Mouse (Mus musculus): Measurements from ENCODE around the gene Dmp1. TPM values are rescaled to one million over a fixed set of nuclear protein-coding genes. Genes with fewer than 3 reads are reported as not detected.

Dmp1 gene
- not detected for polyA plus RNA-seq (2015; fragmentation: Illumina TruSeq; extraction: RNeasy Lipid Tissue Mini Kit (QIAGEN cat#74804); ENCODE audit: insufficient read depth, low read depth, low replicate concordance)

DNA sequence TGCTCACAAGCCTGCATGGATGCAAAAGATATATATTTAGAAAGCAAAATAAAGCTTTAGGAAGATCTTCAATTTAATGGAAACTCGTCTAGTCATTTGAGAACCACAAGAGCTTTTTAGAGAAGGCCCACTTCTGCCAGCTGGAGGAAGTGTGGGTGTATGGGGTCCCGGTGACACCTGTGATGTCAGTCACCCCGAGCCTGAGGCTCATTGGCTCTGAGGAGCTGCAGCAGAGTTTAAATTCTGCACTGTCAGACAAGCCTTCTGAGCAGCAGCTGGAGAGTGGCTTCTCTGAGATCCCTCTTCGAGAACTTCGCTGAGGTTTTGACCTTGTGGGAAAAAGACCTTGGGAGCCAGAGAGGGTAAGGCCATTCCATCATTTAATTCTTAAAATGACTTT lies at the start of gene Dmp1:
Gene Dmp1 (plus strand): TSS at position 263 of the 400 bp plus-strand sequence.

DNA sequence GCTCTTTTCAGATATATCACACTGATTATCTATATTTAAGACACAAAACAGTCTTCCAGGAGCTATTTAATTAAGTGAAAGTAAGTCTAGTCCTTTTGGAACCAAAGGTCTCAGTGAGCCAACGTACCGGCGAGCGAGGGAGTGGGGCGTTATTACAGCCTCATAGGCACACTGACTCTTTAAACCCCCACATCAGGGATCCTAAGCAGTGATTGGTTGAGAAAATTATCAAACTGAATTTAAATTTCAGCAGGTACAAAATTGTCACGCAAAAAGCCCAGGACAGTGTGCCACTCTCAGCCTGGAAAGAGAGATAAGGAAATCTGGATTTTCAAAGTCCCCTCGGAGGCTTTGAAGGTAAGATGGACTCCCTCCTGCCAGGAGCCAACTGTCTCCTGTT lies 32.0 kb upstream of the Dmp1 start, which contains the start of gene Dspp:
Gene Dspp (plus strand): TSS at position 301 of the 400 bp plus-strand sequence.

Other genes starting within 250 kb of the Dmp1 start
- 98.1 TPM for gene Hsd17b13, start 225.2 kb upstream of the Dmp1 start, polyA plus RNA-seq (2015; fragmentation: Illumina TruSeq; extraction: RNeasy Lipid Tissue Mini Kit (QIAGEN cat#74804); ENCODE audit: insufficient read depth, low read depth, low replicate concordance)
- 10.7 TPM for gene Hsd17b11, start 180.7 kb upstream of the Dmp1 start, polyA plus RNA-seq (2015; fragmentation: Illumina TruSeq; extraction: RNeasy Lipid Tissue Mini Kit (QIAGEN cat#74804); ENCODE audit: insufficient read depth, low read depth, low replicate concordance)
- 9.8 TPM for gene Nudt9, start 156.3 kb upstream of the Dmp1 start, polyA plus RNA-seq (2015; fragmentation: Illumina TruSeq; extraction: RNeasy Lipid Tissue Mini Kit (QIAGEN cat#74804); ENCODE audit: insufficient read depth, low read depth, low replicate concordance)
- gene Gm17660, start 125.0 kb upstream of the Dmp1 start, polyA plus RNA-seq (2015; fragmentation: Illumina TruSeq; extraction: RNeasy Lipid Tissue Mini Kit (QIAGEN cat#74804); ENCODE audit: insufficient read depth, low read depth, low replicate concordance), result not detected
- 70.3 TPM for gene Sparcl1, start 88.9 kb upstream of the Dmp1 start, polyA plus RNA-seq (2015; fragmentation: Illumina TruSeq; extraction: RNeasy Lipid Tissue Mini Kit (QIAGEN cat#74804); ENCODE audit: insufficient read depth, low read depth, low replicate concordance)
- gene Dspp, start 31.9 kb upstream of the Dmp1 start, polyA plus RNA-seq (2015; fragmentation: Illumina TruSeq; extraction: RNeasy Lipid Tissue Mini Kit (QIAGEN cat#74804); ENCODE audit: insufficient read depth, low read depth, low replicate concordance), result not detected
- gene Ibsp, start 96.6 kb downstream of the Dmp1 start, polyA plus RNA-seq (2015; fragmentation: Illumina TruSeq; extraction: RNeasy Lipid Tissue Mini Kit (QIAGEN cat#74804); ENCODE audit: insufficient read depth, low read depth, low replicate concordance), result not detected
- gene Mepe, start 122.7 kb downstream of the Dmp1 start, polyA plus RNA-seq (2015; fragmentation: Illumina TruSeq; extraction: RNeasy Lipid Tissue Mini Kit (QIAGEN cat#74804); ENCODE audit: insufficient read depth, low read depth, low replicate concordance), result not detected
- gene Spp1, start 232.5 kb downstream of the Dmp1 start, polyA plus RNA-seq (2015; fragmentation: Illumina TruSeq; extraction: RNeasy Lipid Tissue Mini Kit (QIAGEN cat#74804); ENCODE audit: insufficient read depth, low read depth, low replicate concordance), result 155 TPM